Mouse (Mus musculus): Measurements from ENCODE around the gene Actbl2. TPM values are rescaled to one million over a fixed set of nuclear protein-coding genes. Genes with fewer than 3 reads are reported as not detected.

Actbl2 gene
- polyA plus RNA-seq, 1 experiment from 2014 or later = not detected

DNA sequence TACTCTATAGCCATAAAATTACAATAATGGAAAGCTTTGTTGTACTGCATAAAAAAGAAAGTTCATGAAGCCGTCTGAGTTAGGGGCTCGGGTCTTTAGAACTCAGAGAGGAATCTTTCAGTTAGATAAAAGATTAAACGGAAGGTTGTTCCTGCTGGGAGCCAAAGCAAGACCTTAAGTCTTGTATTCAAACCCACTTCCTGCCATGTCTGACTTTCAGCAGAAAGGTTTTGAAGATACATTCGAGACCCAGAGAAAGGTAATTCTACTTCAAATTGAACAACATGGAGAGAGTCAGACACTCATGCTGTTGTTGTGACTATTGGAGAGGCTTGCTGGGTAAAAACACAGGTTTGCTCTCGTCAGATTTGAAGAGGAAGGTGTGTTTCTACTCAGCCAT lies 3.0 kb upstream of the Actbl2 start:
- no peak overlapping the region for H3K27ac ChIP-seq
- ATAC-seq = no peak
- H3K36me3 ChIP-seq (ENCODE audit: poor library complexity, severe bottlenecking) = no peaks in the 10 kb centered on the region
- H3K27me3 ChIP-seq = no peaks in the 10 kb centered on the region
- no peaks in the 10 kb centered on the region for H3K9me3 ChIP-seq (replicated peaks)
- 64% methylated on average over 5 of the region's 5 CpGs for WGBS
- H3K4me2 ChIP-seq = no peak overlapping the region
- H3K9ac ChIP-seq = no peak overlapping the region
- no peaks in the 10 kb centered on the region for H3K4me1 ChIP-seq
- no peak overlapping the region for H3K4me3 ChIP-seq

DNA sequence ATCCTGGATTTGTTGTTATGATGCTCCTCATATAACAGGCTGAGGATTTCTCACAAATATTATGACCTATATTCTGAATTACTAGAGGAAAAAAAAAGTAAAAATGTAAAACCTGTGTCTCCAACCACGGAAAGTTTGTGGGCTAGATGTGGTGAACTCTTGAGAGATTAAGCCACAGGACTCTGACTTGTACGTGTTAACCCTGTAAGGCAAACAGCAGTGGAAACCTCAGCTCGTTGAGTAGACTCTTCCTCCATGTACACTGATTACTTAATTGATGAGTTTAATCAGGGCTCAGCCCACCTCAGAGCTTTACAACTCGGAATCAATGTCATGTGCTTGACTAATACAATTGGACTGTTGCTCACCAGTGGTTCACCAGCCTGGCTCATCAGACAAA lies 3.2 kb downstream of the Actbl2 start:
- Histone ChIP-seq H3K9me3 (replicated peaks) (no peaks in the 10 kb centered on the region), H3K4me2 (no peak overlapping the region), H3K27me3 (no peaks in the 10 kb centered on the region), H3K36me3 (ENCODE audit: poor library complexity, severe bottlenecking) (no peaks in the 10 kb centered on the region), H3K9ac (no peak overlapping the region), H3K27ac (no peak overlapping the region), H3K4me1 (peaks cover 8% of the 10 kb centered on the region; the same call in 1 of the 2 replicates), H3K4me3 (no peak overlapping the region)
- WGBS = 71% methylated on average over 4 of the region's 4 CpGs
- ATAC-seq = no peak

DNA sequence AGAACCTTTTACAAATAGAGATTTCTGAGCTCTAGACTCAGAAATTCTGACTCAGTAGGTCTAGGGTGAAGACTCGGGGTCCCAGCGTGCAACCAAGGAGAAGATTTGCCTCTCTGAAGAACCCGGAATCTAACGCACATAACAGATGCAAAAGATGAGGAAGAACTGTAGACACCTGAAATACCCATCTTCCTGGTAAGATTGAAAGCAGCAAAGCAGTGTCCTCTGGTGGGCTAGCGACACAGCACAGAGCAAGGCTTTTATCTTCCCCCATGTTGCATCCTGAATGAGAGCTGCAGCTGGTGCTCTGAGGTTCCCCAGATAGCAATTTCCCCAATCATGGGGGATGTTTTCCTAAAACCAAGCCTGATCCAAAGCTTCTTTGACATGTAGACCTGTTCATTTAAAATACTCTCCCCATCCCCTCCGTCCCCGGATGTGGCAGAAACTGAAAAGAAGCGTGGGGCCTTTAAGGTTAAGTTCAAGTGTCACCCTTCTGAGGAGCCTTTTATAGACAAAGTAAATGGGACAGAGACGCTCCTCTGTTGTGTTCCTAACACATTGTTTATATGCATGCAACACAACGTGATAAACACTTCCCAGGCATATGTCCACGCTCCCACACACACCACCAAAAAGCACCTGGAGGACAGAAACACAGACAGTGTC lies 3.7 kb downstream of the Actbl2 start:
- H3K27ac ChIP-seq = no peak overlapping the region
- no peak for ATAC-seq
- H3K36me3 ChIP-seq (ENCODE audit: poor library complexity, severe bottlenecking) = no peaks in the 10 kb centered on the region
- H3K4me1 ChIP-seq = peaks cover 8% of the 10 kb centered on the region; the same call in 1 of the 2 replicates
- no peak overlapping the region for H3K4me3 ChIP-seq
- H3K9ac ChIP-seq = no peak overlapping the region
- 75% methylated on average over 11 of the region's 11 CpGs for WGBS
- no peaks in the 10 kb centered on the region for H3K9me3 ChIP-seq (replicated peaks)
- no peak overlapping the region for H3K4me2 ChIP-seq
- H3K27me3 ChIP-seq = no peaks in the 10 kb centered on the region

DNA sequence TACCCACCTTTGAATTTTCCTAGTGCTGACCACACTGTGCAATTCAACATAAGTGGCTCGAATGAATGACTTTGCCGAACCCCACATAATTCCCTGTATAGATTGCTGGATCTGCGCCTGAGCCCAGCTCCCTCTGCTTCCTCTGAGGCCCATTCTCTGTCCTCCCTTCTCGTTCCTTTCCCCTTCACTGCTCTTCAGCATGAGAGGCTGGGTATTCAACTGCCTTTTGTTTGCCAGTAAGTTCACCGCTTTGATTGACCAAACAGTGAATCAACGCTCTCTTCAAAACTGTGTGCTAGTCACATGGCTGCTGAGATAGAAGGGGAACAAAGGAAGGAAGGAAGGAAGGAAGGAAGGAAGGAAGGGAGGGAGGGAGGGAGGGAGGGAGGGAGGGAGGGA lies 4.3 kb downstream of the Actbl2 start:
- Histone ChIP-seq H3K27ac (no peak overlapping the region), H3K36me3 (ENCODE audit: poor library complexity, severe bottlenecking) (no peaks in the 10 kb centered on the region), H3K4me1 (peaks cover 8% of the 10 kb centered on the region; the same call in 1 of the 2 replicates), H3K4me2 (no peak overlapping the region), H3K9ac (no peak overlapping the region), H3K27me3 (no peaks in the 10 kb centered on the region), H3K9me3 (replicated peaks) (no peaks in the 10 kb centered on the region), H3K4me3 (no peak overlapping the region)
- peak; percentile 45; the same call in 1 of the 2 replicates for ATAC-seq
- WGBS = 19% methylated on average over 6 of the region's 6 CpGs

DNA sequence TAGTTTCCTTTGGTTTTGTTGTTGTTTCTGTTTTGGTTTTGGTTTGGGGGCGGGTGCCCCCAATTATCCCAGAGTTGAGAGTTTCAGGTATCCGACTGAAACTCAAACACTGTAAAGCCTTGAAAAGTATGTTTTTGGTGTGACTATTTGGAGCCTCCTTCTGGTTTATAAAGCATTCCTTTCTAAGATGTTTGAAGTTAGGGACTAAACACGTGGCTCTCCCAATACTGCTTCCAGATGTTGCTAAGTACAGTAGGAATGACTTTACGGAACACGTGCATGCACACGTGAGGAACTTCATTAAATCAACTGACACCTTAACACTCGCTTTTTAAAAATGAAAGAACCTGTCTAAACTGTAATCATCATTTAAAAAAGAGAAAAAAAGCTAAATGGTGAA lies 4.9 kb downstream of the Actbl2 start:
- no peak for ATAC-seq
- Histone ChIP-seq H3K4me3 (no peak overlapping the region), H3K9ac (no peak overlapping the region), H3K27ac (no peak overlapping the region), H3K4me2 (no peak overlapping the region), H3K36me3 (ENCODE audit: poor library complexity, severe bottlenecking) (no peaks in the 10 kb centered on the region), H3K27me3 (no peaks in the 10 kb centered on the region), H3K9me3 (replicated peaks) (no peaks in the 10 kb centered on the region), H3K4me1 (peaks cover 8% of the 10 kb centered on the region; the same call in 1 of the 2 replicates)
- WGBS = 86% methylated on average over 7 of the region's 7 CpGs

DNA sequence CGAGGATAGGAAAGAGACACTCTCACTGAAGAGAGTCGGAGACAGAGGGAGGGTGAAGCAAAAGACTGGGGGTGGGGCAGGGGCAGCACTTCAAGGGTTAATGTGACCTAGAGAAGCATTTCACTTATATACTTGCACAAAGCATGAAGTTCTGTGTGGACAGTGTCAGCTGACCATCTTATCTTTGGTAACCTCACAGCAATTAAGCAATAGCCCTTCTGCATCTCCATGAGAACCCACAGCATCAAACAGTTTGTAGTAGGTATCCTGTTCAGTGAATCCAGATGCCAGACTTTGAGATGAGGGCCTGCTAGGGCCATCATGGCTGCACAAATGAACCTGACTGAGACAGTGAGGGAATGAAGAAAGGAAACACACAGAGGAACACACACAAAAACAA lies 8.4 kb downstream of the Actbl2 start:
- Histone ChIP-seq H3K4me3 (no peak overlapping the region), H3K9ac (no peak overlapping the region), H3K4me2 (no peak overlapping the region), H3K4me1 (peaks cover 8% of the 10 kb centered on the region; the same call in 1 of the 2 replicates), H3K27me3 (no peaks in the 10 kb centered on the region), H3K27ac (no peak overlapping the region), H3K9me3 (replicated peaks) (no peaks in the 10 kb centered on the region), H3K36me3 (ENCODE audit: poor library complexity, severe bottlenecking) (no peaks in the 10 kb centered on the region)
- no peak for ATAC-seq
- WGBS = 75% methylated on average over 2 of the region's 2 CpGs

DNA sequence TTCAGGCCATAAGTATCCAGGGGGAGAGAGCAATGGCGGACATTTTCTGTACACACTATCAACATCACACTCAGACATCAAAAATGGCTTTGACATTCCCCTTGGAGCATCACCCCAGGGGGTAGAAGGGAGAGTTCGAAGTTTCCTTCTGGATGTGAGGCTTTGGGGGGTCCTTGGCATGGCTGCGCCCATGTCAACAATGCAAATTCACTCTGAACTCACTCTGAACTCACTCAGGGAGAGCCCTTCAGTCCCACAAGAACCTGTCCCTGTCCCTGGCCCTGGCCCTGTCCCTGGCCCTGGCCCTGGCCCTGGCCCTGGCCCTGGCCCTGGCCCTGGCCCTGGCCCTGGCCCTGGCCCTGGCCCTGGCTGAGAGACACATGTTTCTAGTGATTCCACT lies 8.9 kb downstream of the Actbl2 start:
- H3K27me3 ChIP-seq = no peaks in the 10 kb centered on the region
- no peak overlapping the region for H3K4me2 ChIP-seq
- H3K9ac ChIP-seq = no peak overlapping the region
- no peaks in the 10 kb centered on the region for H3K36me3 ChIP-seq (ENCODE audit: poor library complexity, severe bottlenecking)
- H3K4me1 ChIP-seq = peaks cover 4% of the 10 kb centered on the region; the same call in 1 of the 2 replicates
- no peak overlapping the region for H3K27ac ChIP-seq
- H3K4me3 ChIP-seq = no peak overlapping the region
- no peaks in the 10 kb centered on the region for H3K9me3 ChIP-seq (replicated peaks)
- WGBS = 87% methylated on average over 3 of the region's 3 CpGs
- no peak for ATAC-seq

DNA sequence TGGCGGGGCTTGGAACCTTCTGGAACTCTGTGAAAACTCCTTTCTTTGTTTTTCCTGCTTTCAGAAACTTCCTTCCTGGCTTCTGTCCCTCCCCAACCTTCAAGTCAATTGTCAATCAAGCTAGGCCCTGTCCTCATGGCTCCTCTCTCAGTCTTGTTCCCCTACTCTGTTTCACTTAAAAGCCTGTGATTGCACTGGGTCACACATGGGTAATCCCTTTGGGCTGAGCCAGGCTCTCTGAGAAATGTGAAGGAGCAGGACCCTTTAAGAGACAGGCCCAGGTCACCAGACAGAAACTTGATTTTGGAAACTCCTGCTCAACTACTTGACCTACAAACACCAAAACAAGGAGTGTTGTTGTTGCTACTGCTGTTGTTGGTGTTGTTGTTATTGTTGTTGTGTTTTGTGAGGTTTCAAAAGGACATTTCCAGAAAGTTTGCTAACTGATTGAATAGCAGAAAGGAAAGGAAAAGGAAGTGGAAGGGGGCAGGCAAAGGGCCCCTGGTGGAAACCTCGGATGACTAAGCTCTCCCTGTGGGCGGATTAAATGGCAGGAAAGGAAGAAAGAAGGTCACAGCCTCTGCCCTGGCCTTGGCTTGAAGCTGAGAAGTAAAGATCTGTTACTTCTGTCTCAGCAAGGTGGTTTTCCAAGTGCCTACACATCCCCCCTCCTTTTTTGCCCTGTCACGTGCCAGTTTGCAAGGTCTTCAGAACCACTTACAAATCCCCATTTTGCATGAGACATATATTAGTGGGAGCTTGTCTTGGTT lies 10.6 kb downstream of the Actbl2 start:
- no peak overlapping the region for H3K9ac ChIP-seq
- H3K4me1 ChIP-seq = no peaks in the 10 kb centered on the region
- no peak overlapping the region for H3K27ac ChIP-seq
- H3K4me3 ChIP-seq = no peak overlapping the region
- H3K4me2 ChIP-seq = no peak overlapping the region
- no peaks in the 10 kb centered on the region for H3K9me3 ChIP-seq (replicated peaks)
- WGBS = 63% methylated on average over 4 of the region's 4 CpGs
- ATAC-seq = no peak
- no peaks in the 10 kb centered on the region for H3K36me3 ChIP-seq (ENCODE audit: poor library complexity, severe bottlenecking)
- no peaks in the 10 kb centered on the region for H3K27me3 ChIP-seq

DNA sequence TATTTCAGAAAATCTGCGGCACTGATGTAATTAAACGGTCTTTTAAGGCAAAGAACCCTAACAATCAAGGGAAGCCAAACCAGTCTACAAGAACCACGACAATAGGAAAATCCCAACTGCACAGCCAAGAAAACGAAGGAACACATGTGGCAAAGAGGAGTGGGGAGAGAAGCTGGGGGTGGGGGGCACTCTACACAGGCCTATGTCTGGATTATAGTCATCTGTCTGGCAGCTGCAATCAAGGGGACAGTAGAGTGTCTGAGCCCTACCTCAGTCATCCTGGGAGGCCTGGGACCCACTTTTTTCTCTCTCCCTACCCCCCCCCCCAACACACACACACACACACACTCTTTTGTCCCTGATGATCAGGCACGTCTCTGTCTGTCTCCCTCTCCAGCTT lies 12.0 kb downstream of the Actbl2 start:
- Histone ChIP-seq H3K9ac (no peak overlapping the region), H3K9me3 (replicated peaks) (no peaks in the 10 kb centered on the region), H3K4me1 (no peaks in the 10 kb centered on the region), H3K36me3 (ENCODE audit: poor library complexity, severe bottlenecking) (no peaks in the 10 kb centered on the region), H3K27me3 (no peaks in the 10 kb centered on the region), H3K27ac (no peak overlapping the region), H3K4me2 (no peak overlapping the region), H3K4me3 (no peak overlapping the region)
- 61% methylated on average over 5 of the region's 5 CpGs for WGBS
- ATAC-seq = no peak

DNA sequence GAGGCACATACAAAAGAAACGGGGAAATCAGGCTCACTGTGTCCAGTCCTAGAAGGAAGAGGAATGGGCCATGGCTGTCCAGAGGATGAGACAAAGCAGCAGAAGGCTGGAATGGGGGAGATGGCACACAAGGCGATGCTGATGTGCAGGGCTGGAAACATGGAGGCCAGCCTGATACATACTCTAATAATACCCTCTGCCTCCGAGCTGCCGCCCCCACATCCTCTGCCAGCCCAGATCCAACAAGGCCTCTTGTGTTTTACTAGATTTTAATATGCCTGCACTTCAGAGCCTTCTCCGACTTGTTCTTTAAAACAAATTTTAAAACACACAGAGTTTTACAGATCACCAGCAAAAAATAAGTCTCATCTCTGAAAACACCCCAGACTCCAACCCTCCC lies 14.2 kb downstream of the Actbl2 start:
- no peak overlapping the region for H3K4me2 ChIP-seq
- no peaks in the 10 kb centered on the region for H3K27me3 ChIP-seq
- H3K9ac ChIP-seq = no peak overlapping the region
- no peak overlapping the region for H3K4me3 ChIP-seq
- no peaks in the 10 kb centered on the region for H3K36me3 ChIP-seq (ENCODE audit: poor library complexity, severe bottlenecking)
- H3K27ac ChIP-seq = no peak overlapping the region
- WGBS = 94% methylated on average over 5 of the region's 5 CpGs
- H3K4me1 ChIP-seq = no peaks in the 10 kb centered on the region
- H3K9me3 ChIP-seq (replicated peaks) = no peaks in the 10 kb centered on the region
- no peak for ATAC-seq

DNA sequence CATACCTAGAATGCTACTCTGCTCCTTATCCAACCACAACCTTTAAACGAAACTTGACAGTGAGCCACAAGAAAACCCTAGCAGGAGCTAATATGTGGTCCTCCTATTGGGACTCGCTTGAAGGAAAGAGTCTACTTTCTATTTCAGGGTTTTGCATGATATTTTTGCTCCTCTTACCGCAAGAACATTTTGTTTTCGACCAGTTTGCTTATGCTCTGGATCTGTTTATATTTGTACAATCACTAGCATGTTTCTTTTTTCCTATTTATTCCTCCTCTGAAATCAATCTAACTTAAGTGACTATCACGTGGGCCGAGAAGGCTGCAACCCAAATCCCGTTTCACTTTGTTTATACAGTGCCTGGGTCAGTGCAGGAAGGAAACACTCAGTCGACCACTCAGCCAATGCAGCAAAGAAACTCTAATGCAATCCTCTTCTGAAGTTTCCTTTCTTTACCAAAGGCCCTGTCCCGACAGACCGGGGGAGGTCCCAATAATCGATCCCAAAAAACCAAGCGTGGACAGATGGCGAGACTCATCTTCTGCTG lies 15.0 kb downstream of the Actbl2 start:
- Histone ChIP-seq H3K9ac (no peak overlapping the region), H3K27ac (no peak overlapping the region), H3K27me3 (no peaks in the 10 kb centered on the region), H3K9me3 (replicated peaks) (no peaks in the 10 kb centered on the region), H3K4me1 (no peaks in the 10 kb centered on the region), H3K4me2 (no peak overlapping the region), H3K36me3 (ENCODE audit: poor library complexity, severe bottlenecking) (no peaks in the 10 kb centered on the region), H3K4me3 (no peak overlapping the region)
- no peak for ATAC-seq
- WGBS = 91% methylated on average over 13 of the region's 13 CpGs

DNA sequence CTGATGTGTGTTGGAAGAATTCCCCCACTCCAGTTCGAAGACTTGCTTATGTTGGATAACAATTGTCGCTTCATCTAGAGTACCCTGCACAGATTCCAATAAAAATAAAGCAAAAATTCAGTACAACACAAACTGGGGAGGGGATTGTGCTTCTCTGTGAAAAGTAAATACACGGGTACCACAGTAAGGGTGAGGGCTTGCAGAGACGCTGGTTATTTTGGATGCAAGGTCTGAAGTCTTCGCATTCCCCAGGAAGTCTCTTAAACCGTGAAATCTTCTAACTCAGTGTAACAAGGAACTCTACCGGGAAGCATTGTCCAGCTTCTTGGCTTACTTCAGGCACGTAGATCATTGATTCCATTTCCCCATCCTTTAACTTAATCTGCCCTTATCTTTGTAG lies 17.1 kb downstream of the Actbl2 start:
- Histone ChIP-seq H3K9ac (no peak overlapping the region), H3K27me3 (no peaks in the 10 kb centered on the region), H3K4me1 (no peaks in the 10 kb centered on the region), H3K4me3 (no peak overlapping the region), H3K9me3 (replicated peaks) (no peaks in the 10 kb centered on the region), H3K27ac (no peak overlapping the region), H3K4me2 (no peak overlapping the region), H3K36me3 (ENCODE audit: poor library complexity, severe bottlenecking) (no peaks in the 10 kb centered on the region)
- ATAC-seq = no peak
- 82% methylated on average over 8 of the region's 8 CpGs for WGBS

Data from forebrain, embryonic 13.5 days (tissue).